In the genomic region with DNA sequence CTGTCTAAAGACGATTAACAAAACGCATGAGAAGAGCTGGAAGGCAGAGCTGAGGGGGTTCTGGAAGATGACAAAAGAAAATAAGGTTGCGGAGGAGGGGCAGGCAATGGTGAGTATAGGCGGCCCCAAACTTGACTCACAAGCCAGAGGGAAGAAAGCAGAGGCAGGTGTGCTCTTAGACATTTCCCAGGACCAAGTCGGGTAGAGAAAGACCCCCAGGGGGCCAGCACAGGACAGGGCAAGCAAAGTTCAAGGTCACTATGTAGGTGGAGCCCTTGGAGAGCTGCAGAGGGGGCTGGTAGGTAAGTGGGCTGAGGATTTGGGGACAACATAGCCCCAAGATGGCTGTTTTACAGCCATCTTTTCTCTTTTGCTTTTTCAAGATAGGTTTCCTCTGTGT, we compare ENCODE assay signal across 20 mouse cellular contexts. TPM values are rescaled to one million over a fixed set of nuclear protein-coding genes. Genes with fewer than 3 reads are reported as not detected.
DNase-seq lines count a peak whose midpoint lies in the region; ATAC-seq and TF ChIP-seq lines count a peak whose summit lies in the region.
"Had no signal": no experiment of that assay in that cellular context is flagged by ENCODE, and none has a peak within 500 bp of the region (broad histone marks: within the 10 kb centered on the region; RNA-seq: fewer than 3 reads in every experiment).

No protein-coding gene starts in this region.

- peaks cover 4% of the 10 kb centered on the region for H3K4me1 ChIP-seq in ES-Bruce4 (ENCODE audit: control insufficient read depth, insufficient read depth, low read length)
- H3K4me1 ChIP-seq in kidney, embryonic 16.5 days (ENCODE audit: insufficient read depth, low read length) = no peaks in the 10 kb centered on the region
- H3K4me1 ChIP-seq: forebrain, embryonic 13.5 days had no signal

- no peak overlapping the region for H3K27ac ChIP-seq in ES-Bruce4 (ENCODE audit: insufficient read depth, low read length)
- H3K27ac ChIP-seq in kidney, embryonic 16.5 days (ENCODE audit: low read length) = no peak overlapping the region
- H3K27ac ChIP-seq in layer of hippocampus, adult 2 months = no peak overlapping the region
- H3K27ac ChIP-seq: forebrain, embryonic 13.5 days; forebrain, embryonic 15.5 days had no signal

- no peak for TF ChIP-seq CTCF in ES-Bruce4 (IDR thresholded peaks at IDR 0.05; ENCODE audit: low read depth, low read length)
- TF ChIP-seq CTCF in layer of hippocampus, adult 2 months (conservative IDR thresholded peaks at IDR 0.05) = no peak

- no peaks in the 10 kb centered on the region for H3K9me3 ChIP-seq in ES-Bruce4 (replicated peaks; ENCODE audit: control insufficient read depth, insufficient read depth, low read length, poor library complexity, severe bottlenecking)
- no peaks in the 10 kb centered on the region for H3K9me3 ChIP-seq in kidney, embryonic 16.5 days (ENCODE audit: low read length)
- H3K9me3 ChIP-seq: forebrain, embryonic 13.5 days; forebrain, embryonic 15.5 days; G1E had no signal

- TF ChIP-seq EP300 in ES-Bruce4 (IDR thresholded peaks at IDR 0.05; ENCODE audit: insufficient read depth, low read depth, low read length) = 0 out of 2 replicates have a peak, but pooled peaks have one; percentile 9

- ATAC-seq in kidney, embryonic 16.5 days (ENCODE audit: low FRiP score, low TSS enrichment) = no peak
- no peak for ATAC-seq in granulocyte monocyte progenitor cell, adult 5-6 weeks (replicated peaks; ENCODE audit: poor library complexity, severe bottlenecking)
- ATAC-seq: activated CD4-positive, CD25-positive, alpha-beta regulatory T cell, adult 4 months; forebrain, embryonic 13.5 days; forebrain, embryonic 15.5 days; forebrain, postnatal 0 days; Patski had no signal

- H3K9ac ChIP-seq in ES-Bruce4 (ENCODE audit: low read depth, poor library complexity, severe bottlenecking) = no peak overlapping the region
- no peak overlapping the region for H3K9ac ChIP-seq in kidney, embryonic 16.5 days (replicated peaks; ENCODE audit: low read length)
- H3K9ac ChIP-seq: forebrain, embryonic 13.5 days; forebrain, embryonic 15.5 days; forebrain, postnatal 0 days had no signal

- H3K4me2 ChIP-seq in kidney, embryonic 16.5 days (replicated peaks; ENCODE audit: low read depth, low read length) = no peak overlapping the region
- H3K4me2 ChIP-seq: forebrain, embryonic 13.5 days; forebrain, embryonic 15.5 days had no signal

- no peaks in the 10 kb centered on the region for H3K36me3 ChIP-seq in ES-Bruce4 (ENCODE audit: control insufficient read depth, insufficient read depth, low read length, poor library complexity, severe bottlenecking)
- peaks cover 34% of the 10 kb centered on the region for H3K36me3 ChIP-seq in kidney, embryonic 16.5 days (ENCODE audit: insufficient read depth, low read length)

- H3K4me3 ChIP-seq in ES-Bruce4 (ENCODE audit: low read depth, low read length) = no peak overlapping the region
- H3K4me3 ChIP-seq in kidney, embryonic 16.5 days (ENCODE audit: low read length) = no peak overlapping the region
- no peak overlapping the region for H3K4me3 ChIP-seq in layer of hippocampus, adult 2 months
- H3K4me3 ChIP-seq: forebrain, embryonic 13.5 days; forebrain, embryonic 15.5 days had no signal

- WGBS in kidney, embryonic 16.5 days = 47% methylated on average over 5 of the region's 5 CpGs

- H3K27me3 ChIP-seq in ES-Bruce4 (ENCODE audit: control insufficient read depth, insufficient read depth, low read length, poor library complexity, severe bottlenecking) = no peaks in the 10 kb centered on the region
- 0 out of 2 replicates have a peak, but pooled peaks cover under 1% of the 10 kb centered on the region for H3K27me3 ChIP-seq in kidney, embryonic 16.5 days (ENCODE audit: insufficient read depth, low read length)
- H3K27me3 ChIP-seq: forebrain, embryonic 13.5 days; forebrain, embryonic 15.5 days; Patski had no signal

- DNase-seq in ES-CJ7 (ENCODE audit: low read depth, low spot score) (peak; percentile 86), R1 (ENCODE audit: low read depth, low spot score) (peak; percentile 79)
- DNase-seq in layer of hippocampus, adult 2 months (ENCODE audit: low spot score in 2 of 2) = no peak
- DNase-seq: adrenal gland, adult 8-10 months; adrenal gland, postnatal 14 days; adrenal gland, postnatal 36 days; cerebellum, adult 11-12 months; cerebellum, adult 2 months; cerebellum, adult 9-10 months; cerebellum, postnatal 10 days; cerebellum, postnatal 25 days; forebrain, postnatal 0 days had no signal

- no peak for TF ChIP-seq POLR2A in ES-Bruce4 (IDR thresholded peaks at IDR 0.05; ENCODE audit: insufficient read depth, low read length)

RNA-seq across cellular contexts. Expression of gene Zdhhc7, which starts 21.9 kb away (rescaled TPM):
- polyA plus RNA-seq in ES-Bruce4 (2011; ENCODE audit: insufficient read depth, insufficient read length, low read depth, missing spikeins) = 15.7 and 17.1 TPM in 2 replicates
- 36.2 and 37.4 TPM in 2 replicates for polyA plus RNA-seq in kidney, embryonic 16.5 days (2015; fragmentation: Nextera tagmentation; extraction: Ambion mirVana)
- total RNA-seq in granulocyte monocyte progenitor cell, adult 5-6 weeks (2014; fragmentation: Nextera tagmentation) = 19.5 and 24.3 TPM in 2 replicates
- 14.5 and 21.1 TPM in 2 replicates for total RNA-seq in granulocyte monocyte progenitor cell, adult 5-6 weeks (2017)
- total RNA-seq in layer of hippocampus, adult 2 months (2021) = 10 to 100 TPM; 33.9 to 35.9 TPM

RNA-seq across cellular contexts. Expression of gene 6430548M08Rik, which starts 34.6 kb away (rescaled TPM):
- polyA plus RNA-seq in ES-Bruce4 (2011; ENCODE audit: insufficient read depth, insufficient read length, low read depth, missing spikeins) = 0.18 and 0.38 TPM in 2 replicates
- 5.3 and 6.7 TPM in 2 replicates for polyA plus RNA-seq in kidney, embryonic 16.5 days (2015; fragmentation: Nextera tagmentation; extraction: Ambion mirVana)
- 0.04 and 9.0 TPM in 2 replicates for total RNA-seq in granulocyte monocyte progenitor cell, adult 5-6 weeks (2014; fragmentation: Nextera tagmentation)
- total RNA-seq in granulocyte monocyte progenitor cell, adult 5-6 weeks (2017) = 3.3 and 3.6 TPM in 2 replicates
- 100 to 1,000 TPM; 170 to 183 TPM for total RNA-seq in layer of hippocampus, adult 2 months (2021)
- polyA plus RNA-seq: activated CD4-positive, CD25-positive, alpha-beta regulatory T cell, adult 4 months had no signal

Comparison
In these comparisons a context has a peak if more than half of its experiments do, and no peak if none do; other contexts are left out.
1. DNase-seq: peak in ES-CJ7 (single experiment) and R1 (single experiment); none in layer of hippocampus, adult 2 months (0 of 2).
2. RNA of gene 6430548M08Rik, which starts 34.6 kb away (total RNA-seq): 170 to 183 TPM in layer of hippocampus, adult 2 months; 0.04 to 9.0 TPM in granulocyte monocyte progenitor cell, adult 5-6 weeks; every median in the first group is over 10 times any median in the second.